Mouse (Mus musculus): ENCODE results near the gene Mast3. TPM values are rescaled to one million over a fixed set of nuclear protein-coding genes. Genes with fewer than 3 reads are reported as not detected.

Gene Mast3
- polyA plus RNA-seq, 1 experiment from 2014 or later, result 10.0 TPM

DNA sequence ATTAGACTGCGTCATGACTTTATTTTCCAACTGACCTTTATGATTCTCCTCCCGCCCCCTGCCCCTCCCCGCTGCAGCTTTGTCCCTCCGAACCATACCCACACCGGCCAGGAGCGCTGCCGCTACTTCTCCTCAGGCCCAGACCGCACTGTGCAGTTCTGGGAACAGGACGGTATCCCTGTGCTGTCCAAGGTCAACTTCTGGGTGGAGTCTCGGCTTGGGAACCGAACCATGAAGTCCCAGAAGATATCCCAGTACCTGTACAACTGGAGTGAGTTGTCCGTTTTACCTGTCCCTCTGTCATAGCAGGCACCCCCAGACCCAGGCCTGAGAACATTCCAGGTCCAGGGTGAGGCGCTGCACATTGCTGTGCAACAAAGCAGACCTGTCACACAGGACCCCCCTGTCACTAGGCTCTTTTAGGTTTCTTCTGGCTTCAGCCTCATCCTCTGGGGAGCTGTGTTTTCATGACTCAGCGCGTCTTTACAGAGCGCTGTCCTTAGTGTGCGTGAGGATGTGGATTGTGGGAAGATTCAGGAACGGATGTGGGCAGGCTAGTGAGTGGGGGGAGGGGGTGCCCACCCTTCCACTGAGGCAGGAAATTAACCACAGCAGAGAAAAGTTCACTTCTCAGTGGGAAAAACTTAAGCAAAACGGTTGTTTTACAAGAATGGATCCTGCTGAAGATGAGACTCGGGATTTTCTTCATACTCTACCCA is 6.3 kb upstream of the Mast3 start:
- H3K9ac ChIP-seq (ENCODE audit: low read length), result no peak overlapping the region
- no peaks in the 10 kb centered on the region for H3K36me3 ChIP-seq (ENCODE audit: control insufficient read depth, insufficient read depth, low read length)
- no peaks in the 10 kb centered on the region for H3K9me3 ChIP-seq (replicated peaks; ENCODE audit: control insufficient read depth, low read length)
- no peak for ATAC-seq (ENCODE audit: insufficient read depth, low FRiP score)
- H3K4me1 ChIP-seq (ENCODE audit: control insufficient read depth, insufficient read depth, low read length), result no peaks in the 10 kb centered on the region
- 69% methylated on average over 20 of the region's 20 CpGs for WGBS
- no peak overlapping the region for H3K27ac ChIP-seq (ENCODE audit: low read length)
- no peak overlapping the region for H3K4me2 ChIP-seq (ENCODE audit: low read depth, low read length)
- no peak overlapping the region for H3K4me3 ChIP-seq (replicated peaks; ENCODE audit: low read length)
- H3K27me3 ChIP-seq (ENCODE audit: control insufficient read depth, insufficient read depth, low read length), result peaks cover 5% of the 10 kb centered on the region; the same call in 1 of the 2 replicates

DNA sequence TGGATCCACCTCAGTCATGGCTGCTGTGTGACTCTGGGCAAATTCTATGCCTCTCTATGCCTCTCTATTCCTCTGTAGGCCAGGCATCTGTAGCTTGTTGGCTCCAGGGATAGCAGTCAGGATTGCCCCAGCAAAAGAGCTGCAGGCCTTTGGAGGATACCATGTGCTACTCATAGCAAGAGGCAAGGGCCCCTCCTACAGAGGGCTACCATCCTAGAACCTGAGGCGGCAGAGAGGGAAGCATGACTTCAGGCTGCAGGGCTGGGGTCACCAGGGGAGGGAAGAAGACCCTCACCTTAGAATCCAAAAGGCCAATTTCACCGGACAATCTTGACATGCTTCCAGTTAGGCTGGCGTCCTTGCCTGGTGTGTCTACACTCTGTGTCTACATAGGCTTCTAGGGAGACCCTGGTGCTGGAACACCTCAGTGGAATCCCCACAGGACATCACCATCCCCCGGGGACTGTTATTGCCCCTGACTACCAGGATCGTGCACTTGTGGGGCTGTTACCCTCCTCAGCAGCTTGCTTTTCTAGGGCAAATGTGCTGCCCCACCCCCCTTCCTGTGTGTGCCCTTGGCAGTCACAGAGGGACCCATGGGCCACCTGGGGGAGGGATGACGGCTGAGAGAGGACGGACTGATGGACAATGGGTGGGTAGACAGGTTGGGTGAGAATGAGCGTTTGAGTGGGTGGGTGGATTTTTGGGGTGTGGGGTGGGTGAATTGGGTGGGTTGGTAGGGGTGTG is 4.3 kb upstream of the Mast3 start:
- no peak overlapping the region for H3K4me2 ChIP-seq (ENCODE audit: low read depth, low read length)
- H3K27ac ChIP-seq (ENCODE audit: low read length), result no peak overlapping the region
- peaks cover 5% of the 10 kb centered on the region for H3K27me3 ChIP-seq (ENCODE audit: control insufficient read depth, insufficient read depth, low read length)
- WGBS, result 75% methylated on average over 8 of the region's 8 CpGs
- no peak overlapping the region for H3K9ac ChIP-seq (ENCODE audit: low read length)
- no peak overlapping the region for H3K4me3 ChIP-seq (replicated peaks; ENCODE audit: low read length)
- no peaks in the 10 kb centered on the region for H3K36me3 ChIP-seq (ENCODE audit: control insufficient read depth, insufficient read depth, low read length)
- H3K4me1 ChIP-seq (ENCODE audit: control insufficient read depth, insufficient read depth, low read length), result peaks cover 5% of the 10 kb centered on the region; the same call in 1 of the 2 replicates
- no peak for ATAC-seq (ENCODE audit: insufficient read depth, low FRiP score)
- H3K9me3 ChIP-seq (replicated peaks; ENCODE audit: control insufficient read depth, low read length), result no peaks in the 10 kb centered on the region

DNA sequence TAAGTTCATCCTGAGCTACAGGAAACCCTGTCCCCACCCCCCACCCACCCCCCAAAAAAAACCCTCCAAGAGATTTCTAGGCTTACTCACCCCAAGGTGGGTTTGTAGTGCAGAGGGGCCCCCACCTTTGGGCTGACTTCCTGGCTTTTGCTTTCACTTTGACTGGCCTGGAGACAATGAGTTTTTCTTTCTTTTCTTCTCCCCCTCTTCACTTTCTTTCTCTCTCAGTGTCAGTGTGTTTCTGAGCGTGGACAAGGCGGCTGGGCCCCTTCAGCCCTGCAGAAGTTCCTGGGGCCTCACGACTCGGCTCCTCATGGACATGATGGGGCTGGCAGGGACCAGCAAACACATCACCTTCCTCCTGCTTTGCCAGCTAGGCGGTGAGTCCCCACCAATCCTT is 3.4 kb upstream of the Mast3 start, which contains the start of gene Il12rb1:
Il12rb1 (plus strand) TSS at position 211 of the 400 bp plus-strand sequence.
- Histone ChIP-seq H3K4me3 (replicated peaks; ENCODE audit: low read length) (no peak within 1 kb of the TSS), H3K27me3 (ENCODE audit: control insufficient read depth, insufficient read depth, low read length) (peaks cover 9% of the 10 kb centered on the region), H3K9me3 (replicated peaks; ENCODE audit: control insufficient read depth, low read length) (no peaks in the 10 kb centered on the region), H3K36me3 (ENCODE audit: control insufficient read depth, insufficient read depth, low read length) (no peaks in the 10 kb centered on the region), H3K4me1 (ENCODE audit: control insufficient read depth, insufficient read depth, low read length) (peaks cover 10% of the 10 kb centered on the region; the same call in 1 of the 2 replicates), H3K4me2 (ENCODE audit: low read depth, low read length) (no peak within 1 kb of the TSS), H3K9ac (ENCODE audit: low read length) (no peak within 1 kb of the TSS), H3K27ac (ENCODE audit: low read length) (no peak within 1 kb of the TSS)
- 59% methylated on average over 5 of the region's 5 CpGs for WGBS
- ATAC-seq (ENCODE audit: insufficient read depth, low FRiP score), result no peak

DNA sequence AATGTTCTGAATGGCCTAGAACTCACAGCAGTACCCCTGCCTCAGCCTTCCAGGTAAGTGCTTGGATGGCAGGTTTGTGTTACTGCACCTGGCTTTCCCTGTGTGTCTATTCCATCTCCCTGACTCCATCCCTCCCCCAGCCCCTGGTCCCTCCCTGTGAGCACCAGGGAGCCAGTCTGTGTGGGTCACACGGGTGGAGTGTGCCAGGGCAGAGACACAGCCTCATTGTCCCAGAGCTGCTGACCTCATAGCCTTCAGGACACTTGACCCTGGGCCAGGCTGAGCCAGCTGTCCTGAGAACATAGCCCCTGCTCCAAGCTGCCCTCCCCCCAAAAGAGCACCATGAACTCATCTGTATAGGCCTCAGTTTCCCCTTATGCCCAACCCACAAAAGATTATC is 2.5 kb upstream of the Mast3 start:
- Histone ChIP-seq H3K27ac (ENCODE audit: low read length) (no peak overlapping the region), H3K4me2 (ENCODE audit: low read depth, low read length) (no peak overlapping the region), H3K9ac (ENCODE audit: low read length) (no peak overlapping the region), H3K4me1 (ENCODE audit: control insufficient read depth, insufficient read depth, low read length) (peaks cover 10% of the 10 kb centered on the region; the same call in 1 of the 2 replicates), H3K9me3 (replicated peaks; ENCODE audit: control insufficient read depth, low read length) (no peaks in the 10 kb centered on the region), H3K27me3 (ENCODE audit: control insufficient read depth, insufficient read depth, low read length) (peaks cover 9% of the 10 kb centered on the region; the same call in 1 of the 2 replicates), H3K4me3 (replicated peaks; ENCODE audit: low read length) (no peak overlapping the region), H3K36me3 (ENCODE audit: control insufficient read depth, insufficient read depth, low read length) (no peaks in the 10 kb centered on the region)
- WGBS, result 50% methylated on average over 1 of the region's 1 CpGs
- no peak for ATAC-seq (ENCODE audit: insufficient read depth, low FRiP score)

DNA sequence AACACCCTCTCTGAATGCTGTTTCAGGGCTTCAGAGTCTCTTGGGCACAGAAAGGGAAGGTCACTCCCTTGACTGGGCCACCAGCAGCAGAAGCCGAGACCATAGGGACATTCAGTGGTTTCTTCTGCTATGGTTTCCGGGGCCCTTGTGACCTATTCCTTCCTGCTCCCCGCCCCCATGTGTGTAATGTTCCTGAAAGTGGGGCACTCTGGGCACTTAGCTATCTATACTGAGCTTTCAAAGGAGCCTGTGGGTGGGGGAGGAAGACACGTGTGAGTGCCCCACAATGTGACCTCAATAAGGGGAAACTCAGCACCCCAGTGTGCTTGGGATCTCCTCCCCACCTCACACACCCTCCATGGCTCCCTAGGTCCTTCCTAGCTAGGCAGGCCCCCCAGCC is 1.7 kb upstream of the Mast3 start:
- ATAC-seq (ENCODE audit: insufficient read depth, low FRiP score), result no peak
- no peak overlapping the region for H3K27ac ChIP-seq (ENCODE audit: low read length)
- no peak overlapping the region for H3K4me2 ChIP-seq (ENCODE audit: low read depth, low read length)
- H3K9me3 ChIP-seq (replicated peaks; ENCODE audit: control insufficient read depth, low read length), result no peaks in the 10 kb centered on the region
- no peak overlapping the region for H3K9ac ChIP-seq (ENCODE audit: low read length)
- H3K4me1 ChIP-seq (ENCODE audit: control insufficient read depth, insufficient read depth, low read length), result peaks cover 10% of the 10 kb centered on the region; the same call in 1 of the 2 replicates
- 65% methylated on average over 4 of the region's 4 CpGs for WGBS
- H3K36me3 ChIP-seq (ENCODE audit: control insufficient read depth, insufficient read depth, low read length), result no peaks in the 10 kb centered on the region
- peaks cover 10% of the 10 kb centered on the region; the same call in 1 of the 2 replicates for H3K27me3 ChIP-seq (ENCODE audit: control insufficient read depth, insufficient read depth, low read length)
- no peak overlapping the region for H3K4me3 ChIP-seq (replicated peaks; ENCODE audit: low read length)

DNA sequence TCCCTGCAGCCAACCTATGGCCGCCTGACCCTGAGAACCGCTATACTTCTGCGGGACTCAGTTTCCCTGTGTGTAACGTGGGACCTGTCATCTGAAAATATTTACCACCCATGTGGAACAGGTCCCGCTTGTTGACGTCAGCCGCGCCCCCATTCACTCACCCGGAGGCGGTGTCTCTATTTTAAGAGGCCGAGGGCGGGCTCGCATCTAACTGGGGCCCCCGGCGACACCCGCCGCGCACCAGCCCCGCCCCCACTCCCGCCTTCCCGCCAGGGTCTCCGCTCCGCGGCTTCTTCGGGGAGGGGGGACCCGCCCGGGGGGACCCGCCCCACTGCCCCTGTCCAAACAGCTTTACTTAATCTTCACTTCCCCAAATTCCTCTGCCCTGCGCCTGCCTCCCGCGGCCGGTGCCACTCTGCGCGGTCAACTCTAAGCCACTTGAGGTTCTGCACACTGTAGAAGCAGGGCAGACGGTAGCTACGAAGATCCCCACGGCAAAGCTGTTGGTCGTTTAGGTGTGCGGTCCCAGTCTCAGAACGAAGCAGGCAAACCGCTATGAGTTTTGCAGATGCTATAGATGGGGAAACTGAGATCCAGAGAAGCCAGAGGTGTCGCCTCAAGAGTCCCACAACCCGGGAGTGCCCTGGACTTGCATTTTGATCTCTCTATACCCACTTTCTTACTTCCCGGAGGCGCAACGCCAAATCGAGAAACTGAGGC is 933 bp downstream of the Mast3 start:
- Histone ChIP-seq H3K36me3 (ENCODE audit: control insufficient read depth, insufficient read depth, low read length) (no peaks in the 10 kb centered on the region), H3K4me1 (ENCODE audit: control insufficient read depth, insufficient read depth, low read length) (peaks cover 10% of the 10 kb centered on the region; the same call in 1 of the 2 replicates), H3K4me2 (ENCODE audit: low read depth, low read length) (peak overlapping the region; percentile 96), H3K4me3 (replicated peaks; ENCODE audit: low read length) (peak overlapping the region; percentile 63), H3K9ac (ENCODE audit: low read length) (peak overlapping the region; percentile 66), H3K27me3 (ENCODE audit: control insufficient read depth, insufficient read depth, low read length) (peaks cover 22% of the 10 kb centered on the region), H3K9me3 (replicated peaks; ENCODE audit: control insufficient read depth, low read length) (no peaks in the 10 kb centered on the region), H3K27ac (ENCODE audit: low read length) (no peak overlapping the region; the same call in 1 of the 2 replicates)
- 0 out of 2 replicates have a peak, but pooled peaks have one; percentile 6 for ATAC-seq (ENCODE audit: insufficient read depth, low FRiP score)
- 2% methylated on average over 47 of the region's 47 CpGs for WGBS

DNA sequence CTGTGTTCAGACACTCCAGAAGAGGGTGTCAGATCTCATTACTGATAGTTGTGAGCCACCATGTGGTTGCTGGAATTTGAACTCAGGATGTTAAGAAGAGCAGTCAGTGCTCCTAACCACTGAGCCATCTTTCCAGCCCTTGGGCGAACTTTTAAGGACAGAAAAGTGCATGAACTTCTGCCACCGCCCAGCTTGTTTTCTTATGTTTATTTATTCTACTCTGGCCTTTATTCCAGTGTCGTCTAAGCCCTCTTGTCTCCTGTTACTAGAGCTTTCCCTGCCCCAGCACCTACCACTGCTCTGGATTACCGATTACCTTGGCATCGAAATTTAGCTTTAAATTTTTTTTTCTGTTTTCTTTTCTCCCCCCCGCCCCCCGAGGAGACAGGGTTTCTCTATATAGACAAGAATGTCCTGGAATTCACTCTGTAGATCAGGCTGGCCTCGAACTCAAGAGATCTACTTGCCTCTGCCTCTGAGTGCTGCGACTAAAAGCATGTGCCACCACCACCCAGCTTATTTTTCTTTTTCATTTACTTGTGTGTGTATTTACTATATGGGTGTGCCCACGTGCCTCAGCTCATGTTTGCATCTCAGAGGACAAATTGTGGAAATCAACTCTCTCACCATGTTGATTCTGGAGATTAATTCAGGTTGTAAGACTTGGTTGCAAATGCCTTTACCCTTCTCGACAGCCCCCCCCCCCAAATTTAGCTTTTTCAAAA is 1.9 kb downstream of the Mast3 start:
- no peak overlapping the region for H3K9ac ChIP-seq (ENCODE audit: low read length)
- peaks cover 18% of the 10 kb centered on the region for H3K4me1 ChIP-seq (ENCODE audit: control insufficient read depth, insufficient read depth, low read length)
- ATAC-seq (ENCODE audit: insufficient read depth, low FRiP score), result no peak
- no peak overlapping the region for H3K4me2 ChIP-seq (ENCODE audit: low read depth, low read length)
- H3K36me3 ChIP-seq (ENCODE audit: control insufficient read depth, insufficient read depth, low read length), result no peaks in the 10 kb centered on the region
- H3K27me3 ChIP-seq (ENCODE audit: control insufficient read depth, insufficient read depth, low read length), result peaks cover 29% of the 10 kb centered on the region
- H3K27ac ChIP-seq (ENCODE audit: low read length), result no peak overlapping the region
- no peaks in the 10 kb centered on the region for H3K9me3 ChIP-seq (replicated peaks; ENCODE audit: control insufficient read depth, low read length)
- no peak overlapping the region for H3K4me3 ChIP-seq (replicated peaks; ENCODE audit: low read length)
- 56% methylated on average over 11 of the region's 11 CpGs for WGBS

DNA sequence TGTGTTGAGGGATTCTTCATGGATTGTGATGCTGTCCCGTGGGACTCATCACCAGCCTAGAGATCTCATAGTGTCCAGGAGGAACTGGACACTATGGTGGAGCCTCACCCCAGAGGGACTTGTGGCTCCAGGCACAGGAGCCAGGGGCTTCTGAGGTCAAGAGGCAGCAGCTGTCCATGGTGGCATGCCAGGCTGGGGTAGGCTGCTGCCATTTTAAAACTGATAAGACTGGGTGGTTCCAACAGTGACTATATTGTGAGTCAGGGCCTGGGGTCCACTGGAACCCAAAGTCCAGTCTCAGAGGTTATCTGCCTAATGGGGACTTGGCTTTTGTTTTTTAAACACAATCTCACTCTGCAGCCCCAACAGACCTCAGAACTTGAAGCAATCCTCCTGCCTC is 3.0 kb downstream of the Mast3 start:
- Histone ChIP-seq H3K9me3 (replicated peaks; ENCODE audit: control insufficient read depth, low read length) (no peaks in the 10 kb centered on the region), H3K4me2 (ENCODE audit: low read depth, low read length) (no peak overlapping the region), H3K4me1 (ENCODE audit: control insufficient read depth, insufficient read depth, low read length) (peaks cover 21% of the 10 kb centered on the region), H3K27ac (ENCODE audit: low read length) (no peak overlapping the region), H3K27me3 (ENCODE audit: control insufficient read depth, insufficient read depth, low read length) (peaks cover 29% of the 10 kb centered on the region), H3K36me3 (ENCODE audit: control insufficient read depth, insufficient read depth, low read length) (no peaks in the 10 kb centered on the region), H3K9ac (ENCODE audit: low read length) (no peak overlapping the region), H3K4me3 (replicated peaks; ENCODE audit: low read length) (no peak overlapping the region)
- 90% methylated on average over 1 of the region's 1 CpGs for WGBS
- no peak for ATAC-seq (ENCODE audit: insufficient read depth, low FRiP score)
